Mouse (Mus musculus): ENCODE data around the gene AL732309.1.

Gene AL732309.1

DNA sequence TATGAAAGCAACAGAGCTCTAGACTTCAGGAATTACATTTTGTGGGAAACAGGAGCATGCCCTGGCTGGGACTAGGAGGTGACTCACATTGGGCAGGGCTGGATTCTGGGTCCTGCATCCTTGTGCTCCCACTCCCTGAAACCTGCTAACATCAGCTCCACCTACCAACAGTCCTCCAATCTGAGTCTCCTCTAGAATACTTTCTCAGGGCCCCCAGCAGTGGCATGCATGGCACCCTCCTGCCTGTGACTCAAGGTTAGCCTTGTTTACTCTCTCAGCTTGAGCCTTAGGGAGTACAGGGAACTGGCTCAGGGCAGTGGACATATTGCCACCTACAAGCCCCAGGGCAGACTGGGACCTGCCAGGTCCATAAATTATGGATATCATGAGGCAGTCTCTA lies 8.6 kb downstream of the AL732309.1 start:
- DNase-seq (ENCODE audit: low spot score), result no peak

DNA sequence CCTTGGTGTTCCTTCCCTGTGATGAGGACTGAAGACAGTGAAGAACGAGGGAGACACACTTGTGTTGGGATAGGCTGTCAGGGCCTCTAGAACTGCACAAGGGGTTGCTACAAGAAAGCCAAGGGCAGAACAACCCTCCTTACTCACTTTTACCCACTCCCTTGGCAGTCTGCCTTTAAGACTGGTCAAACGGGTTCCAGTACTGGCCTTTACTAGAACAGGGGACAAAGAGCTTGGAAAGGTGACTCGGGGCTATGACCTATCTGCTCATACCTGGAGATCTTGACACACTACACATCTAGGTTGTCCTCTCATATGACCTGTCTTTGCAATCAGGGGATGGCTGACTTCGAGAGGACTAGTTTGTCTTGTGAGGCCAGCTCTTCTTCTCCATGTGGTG lies 9.1 kb downstream of the AL732309.1 start:
- DNase-seq (ENCODE audit: low spot score), result no peak

DNA sequence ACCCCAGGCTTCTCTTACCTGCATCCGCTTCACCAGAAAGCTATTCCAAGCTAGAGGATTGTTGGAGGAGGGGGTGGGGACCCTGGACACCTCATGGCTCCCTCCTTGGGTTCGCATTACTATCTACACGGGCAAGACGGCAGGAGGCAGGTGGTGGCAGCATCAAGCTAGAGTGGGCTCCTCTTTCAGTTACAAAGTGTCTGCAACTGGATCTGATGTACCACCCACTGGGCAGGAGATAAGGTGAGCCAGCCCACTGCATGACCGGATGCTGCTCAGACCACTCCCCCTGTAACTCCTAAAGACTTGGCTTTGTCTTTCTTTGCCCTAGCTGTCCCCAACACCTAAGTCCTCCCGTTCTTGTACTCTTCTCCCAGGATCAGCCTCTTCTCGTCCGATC lies 10.0 kb downstream of the AL732309.1 start, which contains the start of gene Rnf224:
Gene Rnf224 (minus strand): TSS at position 174 of the 400 bp plus-strand sequence.
- no peak for DNase-seq (ENCODE audit: low spot score)

DNA sequence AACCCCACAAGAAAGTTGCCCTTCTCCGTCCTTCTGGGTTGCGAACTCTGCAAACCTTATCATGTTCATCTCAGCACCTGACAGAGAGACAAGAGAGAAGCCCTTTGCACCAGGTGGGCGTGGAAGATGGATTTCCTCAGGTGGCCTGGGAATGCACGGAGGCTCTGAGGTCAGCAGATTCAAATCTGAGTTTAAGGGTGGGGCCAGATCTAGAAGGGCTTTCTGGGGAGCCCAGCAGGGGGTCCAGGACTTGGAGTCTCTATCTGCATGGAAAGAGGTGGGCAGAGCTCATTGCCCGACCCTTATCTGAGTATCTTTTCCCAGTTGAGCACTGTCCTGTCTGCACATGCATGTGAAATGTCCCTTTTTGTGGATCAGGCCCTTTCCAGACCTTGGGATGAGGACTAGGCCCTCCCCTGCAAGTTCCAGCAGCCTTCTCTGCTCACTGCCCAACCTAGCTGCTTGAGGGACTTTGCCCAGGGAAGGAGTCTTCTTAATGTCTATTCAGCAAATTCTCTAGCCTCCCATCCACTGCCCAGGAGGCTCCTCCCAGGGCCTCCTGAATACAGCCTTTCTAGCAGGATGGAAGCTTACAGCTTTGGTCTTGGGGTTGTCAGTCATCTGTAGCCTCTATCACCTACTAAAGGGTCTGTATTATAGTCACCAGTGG lies 12.0 kb downstream of the AL732309.1 start:
- DNase-seq (ENCODE audit: low spot score), result no peak

DNA sequence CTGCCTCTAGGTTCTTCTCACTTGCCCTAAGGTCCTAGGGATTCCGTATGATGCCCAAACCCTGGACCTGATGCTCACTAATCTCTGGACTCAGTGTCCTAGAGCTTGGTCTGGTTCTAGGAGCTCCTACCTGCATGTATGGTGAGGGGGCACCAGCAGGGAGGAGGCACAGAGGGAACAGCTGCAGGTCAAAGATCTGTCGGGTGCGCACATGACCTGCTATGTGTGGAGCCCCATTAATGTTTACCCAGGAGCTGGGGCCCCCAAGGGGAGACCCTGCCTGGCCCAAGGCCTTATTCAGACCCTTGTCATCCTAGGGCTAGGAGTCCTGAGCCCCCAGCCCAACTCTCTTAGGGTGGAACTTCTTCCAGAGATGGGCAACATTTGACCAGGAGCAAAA lies 12.6 kb downstream of the AL732309.1 start, which contains the start of gene Slc34a3:
Gene Slc34a3 (minus strand): TSS at position 315 of the 400 bp plus-strand sequence.
- no peak for DNase-seq (ENCODE audit: low spot score)

DNA sequence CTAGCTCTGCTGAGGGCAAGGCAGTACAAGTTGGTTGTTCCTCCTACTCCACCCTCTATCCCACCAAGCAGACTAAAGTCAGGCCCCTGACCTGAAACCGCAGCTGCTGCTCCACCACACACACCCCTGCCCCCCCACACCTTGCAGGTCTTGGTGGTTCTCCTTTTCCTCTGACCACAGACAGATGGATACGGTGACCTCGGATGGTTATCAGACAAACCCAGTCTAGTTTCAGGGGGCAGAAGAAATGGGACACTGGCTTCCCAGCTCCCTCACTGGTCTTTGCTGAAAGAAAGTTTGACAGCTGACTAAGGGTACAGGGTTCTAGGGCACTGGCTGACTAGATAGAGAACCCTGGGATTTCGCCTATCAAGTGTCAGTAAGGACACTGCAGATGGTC lies 13.2 kb downstream of the AL732309.1 start:
- DNase-seq (ENCODE audit: low spot score), result no peak

DNA sequence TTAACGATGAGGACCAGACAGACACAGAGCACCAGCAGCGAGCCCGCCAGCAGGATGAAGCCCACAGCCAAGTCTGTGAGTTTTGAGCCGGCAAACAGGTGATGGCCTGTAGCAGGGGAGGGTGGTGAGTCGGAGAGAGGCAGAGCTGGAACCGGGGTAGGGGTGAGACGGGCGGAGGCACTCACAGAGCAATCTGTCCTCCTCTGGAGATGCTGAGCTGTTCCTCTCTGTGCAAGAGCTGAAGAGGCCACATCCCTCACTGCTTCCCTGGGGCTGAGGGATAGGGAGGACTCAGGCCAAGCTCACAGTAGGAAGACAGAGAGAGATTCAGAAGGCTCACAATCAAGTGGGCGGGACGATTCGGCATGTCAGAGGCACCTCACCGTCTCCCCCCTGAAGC lies 15.6 kb downstream of the AL732309.1 start:
- DNase-seq (ENCODE audit: low spot score), result no peak

DNA sequence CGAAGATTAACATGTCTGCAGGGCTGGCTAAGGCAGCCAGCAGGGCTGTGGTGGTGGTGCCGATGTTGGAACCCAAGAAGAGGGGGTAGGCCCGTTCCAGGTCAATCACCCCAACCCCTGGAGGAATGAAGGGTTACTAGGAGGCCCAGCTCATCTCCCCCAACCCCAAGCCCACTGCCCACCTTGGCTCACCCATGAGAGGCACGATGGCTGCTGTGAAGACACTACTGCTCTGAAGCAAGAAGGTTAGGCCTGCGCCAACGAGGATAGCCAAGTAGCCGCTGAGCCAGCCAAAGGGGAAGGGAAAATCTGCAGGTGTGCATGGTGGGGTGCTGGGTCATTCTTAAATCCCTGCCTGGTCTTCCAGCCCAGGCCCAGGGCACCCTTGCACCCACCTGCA lies 16.1 kb downstream of the AL732309.1 start:
- no peak for DNase-seq (ENCODE audit: low spot score)

DNA sequence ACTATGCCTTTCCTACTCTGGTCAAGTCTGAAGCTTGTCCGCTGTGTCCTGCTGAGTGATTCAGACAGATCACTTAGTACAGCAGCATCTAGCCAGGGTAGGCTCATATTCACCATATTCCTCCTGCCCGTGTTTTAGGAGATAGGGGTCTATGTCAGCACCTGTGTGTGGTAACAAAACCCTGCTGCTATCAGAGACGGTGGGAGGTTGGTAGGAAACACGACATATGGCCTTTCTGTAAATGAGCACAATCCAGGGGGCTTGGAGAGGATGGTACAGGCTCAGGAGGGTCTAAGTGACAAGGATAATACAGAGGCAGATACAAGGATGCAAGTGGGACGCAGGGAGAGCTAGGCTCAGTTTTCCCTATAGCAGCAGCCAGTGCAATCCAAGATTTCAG lies 17.1 kb downstream of the AL732309.1 start:
- no peak for DNase-seq (ENCODE audit: low spot score)

DNA sequence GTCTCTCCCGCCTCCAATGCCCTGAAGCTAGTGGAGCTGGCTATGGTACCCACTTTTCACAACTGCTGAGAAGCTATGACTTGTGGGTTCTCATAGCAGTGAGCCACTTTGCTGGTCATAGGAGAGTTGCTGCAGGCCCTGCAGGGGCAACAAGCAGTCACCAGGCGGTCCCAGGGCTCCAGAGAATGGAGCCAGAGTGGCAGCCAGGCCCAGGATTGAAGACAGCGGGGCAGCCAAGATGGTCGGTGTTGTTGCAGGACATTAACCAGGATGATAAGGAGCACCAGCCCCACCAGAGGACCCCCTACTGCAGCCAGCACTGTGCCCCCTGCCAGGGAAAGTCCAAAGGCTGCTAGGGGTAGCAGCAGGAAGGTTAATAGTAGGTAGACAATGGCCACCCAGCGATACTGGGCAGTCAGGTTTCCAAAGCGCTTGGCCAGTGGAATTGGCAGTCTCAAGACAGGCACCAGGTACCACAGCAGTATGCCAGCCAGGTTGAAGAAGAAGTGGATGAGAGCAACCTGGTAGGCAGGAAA lies 17.6 kb downstream of the AL732309.1 start:
- DNase-seq (ENCODE audit: low spot score), result no peak

DNA sequence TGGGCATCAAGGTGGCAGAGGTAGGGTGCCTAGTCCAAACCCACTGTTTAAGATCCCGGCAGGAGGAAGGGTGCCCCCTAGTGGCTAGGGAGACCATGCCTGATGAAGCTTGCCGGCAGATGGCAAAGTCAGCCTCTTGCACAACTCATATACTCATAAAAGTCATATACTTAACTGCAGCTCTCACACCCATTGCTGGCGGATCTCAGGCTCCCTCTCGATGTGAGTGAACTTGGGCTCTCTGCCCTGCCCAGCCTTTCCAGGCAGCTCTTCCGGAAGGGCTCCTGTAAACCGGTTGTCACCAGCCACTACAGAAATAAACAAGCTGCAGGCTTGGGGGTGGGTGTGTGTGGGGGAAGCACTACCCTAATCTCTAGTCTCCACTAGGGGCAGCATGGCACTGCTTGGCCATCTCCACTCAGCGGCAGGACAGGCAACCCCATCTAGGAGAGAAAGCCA lies 18.2 kb downstream of the AL732309.1 start:
- peak; percentile 89 for DNase-seq (ENCODE audit: low spot score)

DNA sequence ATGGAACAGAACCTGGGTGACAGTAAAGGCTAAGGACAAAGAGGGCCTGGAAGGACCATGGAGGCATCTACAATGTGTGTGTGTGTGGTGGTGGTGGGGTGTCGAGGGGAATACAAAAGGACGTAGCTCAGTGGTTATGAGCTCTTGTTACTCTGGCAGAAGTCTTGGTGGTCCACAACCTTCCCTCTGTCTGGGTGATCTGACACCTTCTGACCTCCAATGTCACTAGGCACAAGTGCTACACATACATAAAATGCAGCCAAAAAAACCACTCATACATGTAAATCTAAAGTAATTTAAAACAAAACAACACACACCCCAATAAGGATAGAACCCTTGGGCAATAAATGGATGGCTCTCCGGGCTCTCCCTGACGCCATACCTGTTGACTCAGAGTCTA lies 19.3 kb downstream of the AL732309.1 start:
- no peak for DNase-seq (ENCODE audit: low spot score)

DNA sequence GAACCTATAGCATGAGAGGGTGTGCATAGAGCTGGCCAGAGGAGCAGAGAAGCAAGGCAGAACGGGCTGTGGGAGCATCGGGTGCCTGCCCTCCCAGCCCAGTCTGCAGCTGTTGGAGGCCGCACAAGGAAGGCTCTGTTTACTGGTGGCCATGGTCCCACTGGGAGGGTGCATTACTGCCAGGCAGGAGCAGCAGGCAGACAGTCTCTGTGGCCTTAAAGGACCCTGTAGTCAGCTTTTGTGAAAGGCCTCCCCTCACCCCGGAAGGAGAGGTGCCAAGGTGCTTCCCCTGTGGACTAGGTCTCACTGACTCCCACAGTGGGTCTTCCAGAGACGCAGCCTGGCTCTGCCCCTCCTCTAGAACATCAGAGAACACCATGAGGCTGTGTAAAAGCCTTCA lies 19.8 kb downstream of the AL732309.1 start:
- DNase-seq (ENCODE audit: low spot score), result no peak

DNA sequence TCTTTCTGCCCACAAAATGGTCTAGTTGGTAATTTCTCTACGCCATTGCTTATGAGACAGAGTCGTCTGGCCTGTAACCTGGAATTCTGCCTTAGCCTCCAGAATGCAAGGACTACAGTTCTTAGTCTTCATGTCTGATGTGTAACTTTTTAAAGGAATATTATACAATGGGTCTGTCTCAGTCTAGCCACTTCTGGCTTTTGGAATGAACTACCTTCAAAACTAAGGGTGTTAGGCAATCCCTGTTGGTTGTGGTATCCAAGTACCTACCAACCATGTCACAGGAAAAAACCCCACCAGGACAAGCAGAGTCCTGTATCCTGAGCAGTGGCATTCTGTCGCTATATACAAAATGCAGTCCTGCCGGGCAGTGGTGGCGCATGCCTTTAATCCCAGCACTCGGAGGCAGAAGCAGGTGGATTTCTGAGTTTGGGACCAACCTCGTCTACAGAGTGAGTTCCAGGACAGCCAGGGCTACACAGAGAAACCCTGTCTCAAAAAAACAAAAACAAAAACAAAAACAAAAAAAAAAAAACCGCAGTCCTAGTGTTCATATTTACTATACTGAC lies 20.8 kb downstream of the AL732309.1 start:
- no peak for DNase-seq (ENCODE audit: low spot score)

DNA sequence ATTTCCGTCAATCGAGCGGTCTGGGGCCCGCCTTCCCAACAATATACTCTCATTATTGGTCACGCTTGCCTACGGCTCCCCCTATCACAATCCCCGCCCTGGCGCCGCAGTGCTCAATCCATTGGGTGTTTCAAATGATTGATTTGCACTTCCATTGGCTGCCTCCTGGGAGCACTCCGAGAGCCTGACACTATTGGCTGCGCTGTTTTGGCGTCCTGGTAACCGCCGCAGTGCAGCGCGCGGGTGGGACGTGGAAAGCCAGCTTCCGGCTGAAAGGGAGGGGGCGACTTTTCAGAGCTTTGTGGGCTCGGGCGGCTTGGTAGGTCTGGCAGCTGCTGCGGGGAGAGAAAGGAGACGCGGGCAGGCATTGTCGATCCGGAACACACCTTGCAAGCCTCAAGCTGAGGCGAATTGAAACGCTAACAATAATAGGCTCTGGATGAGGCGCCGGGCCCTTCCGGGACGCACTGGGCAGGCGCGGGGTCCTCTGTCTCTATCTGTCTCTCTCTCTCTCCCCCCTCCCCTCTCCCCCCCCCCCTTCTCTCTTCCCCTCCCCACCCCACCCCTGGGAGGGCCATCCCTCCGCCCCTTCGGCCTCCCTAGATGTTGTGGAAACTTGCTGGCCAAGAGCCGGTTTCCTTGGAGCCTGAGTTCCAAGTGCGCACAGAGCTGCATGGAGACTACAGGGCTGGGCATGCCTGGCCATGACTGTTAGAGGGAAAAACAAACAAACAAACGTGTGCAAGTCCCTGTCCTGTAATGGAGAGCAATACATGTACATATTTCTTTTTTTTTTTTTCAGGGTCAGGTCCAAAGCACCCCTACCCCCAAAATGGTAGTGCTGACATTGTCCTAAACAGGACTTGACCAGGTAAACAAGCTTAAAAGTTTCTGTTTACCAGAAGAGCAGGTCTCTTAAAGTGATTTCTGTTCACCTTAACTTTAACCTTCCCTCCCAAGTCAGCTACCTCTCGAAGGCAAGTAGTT lies 21.6 kb downstream of the AL732309.1 start:
- DNase-seq (ENCODE audit: low spot score), result peak; percentile 99

DNA sequence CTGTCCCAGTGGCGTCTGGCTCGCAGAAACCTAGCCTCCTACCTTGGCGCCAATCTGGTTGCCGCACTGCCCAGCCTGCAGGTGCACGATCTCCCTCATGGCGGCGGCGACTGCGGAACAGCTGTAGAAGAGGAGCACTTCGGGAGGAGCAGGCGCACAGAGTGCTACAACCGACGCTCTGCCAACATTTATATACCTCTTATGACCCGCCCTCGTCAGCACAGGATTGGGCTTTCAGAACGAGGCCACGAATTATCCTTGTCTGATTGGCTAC lies 22.2 kb downstream of the AL732309.1 start, which contains the start of gene Tubb4b:
Gene Tubb4b (minus strand): TSS at position 211 of the 274 bp plus-strand sequence.
- DNase-seq (ENCODE audit: low spot score), result no peak

DNA sequence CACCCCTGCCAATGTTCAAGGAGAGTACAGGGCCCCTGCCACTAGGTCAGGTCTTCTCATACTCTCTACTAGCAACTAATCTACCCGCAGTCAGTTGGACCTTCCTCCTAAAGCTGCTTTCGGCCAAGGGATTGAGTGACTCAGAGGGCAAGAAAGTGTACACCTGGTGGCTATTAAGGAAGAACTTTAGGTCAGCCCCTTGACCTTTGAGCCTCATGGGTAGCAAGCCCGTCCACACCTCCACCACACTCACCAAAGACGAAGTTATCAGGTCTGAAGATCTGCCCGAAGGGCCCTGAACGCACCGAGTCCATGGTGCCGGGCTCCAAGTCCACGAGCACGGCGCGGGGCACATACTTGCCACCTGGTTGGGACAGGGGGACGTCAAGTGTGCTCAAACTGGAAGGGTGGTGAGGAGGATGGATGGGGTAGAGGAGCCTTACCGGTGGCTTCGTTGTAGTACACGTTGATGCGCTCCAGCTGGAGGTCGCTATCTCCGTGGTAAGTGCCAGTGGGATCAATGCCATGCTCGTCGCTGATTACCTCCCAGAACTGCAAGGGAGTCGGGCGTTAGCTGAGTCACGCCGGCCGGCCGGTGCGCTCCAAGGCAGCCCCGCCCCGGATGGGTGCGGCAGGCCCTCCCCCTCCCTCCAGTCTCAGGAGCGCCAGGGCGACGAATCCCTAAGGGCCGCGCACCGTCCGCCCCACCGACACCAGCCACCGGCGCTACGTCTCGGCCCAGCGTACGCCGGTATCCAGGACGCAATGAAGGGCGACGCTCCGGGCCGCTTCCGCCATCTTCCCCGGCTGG lies 22.8 kb downstream of the AL732309.1 start:
- DNase-seq (ENCODE audit: low spot score), result no peak

DNA sequence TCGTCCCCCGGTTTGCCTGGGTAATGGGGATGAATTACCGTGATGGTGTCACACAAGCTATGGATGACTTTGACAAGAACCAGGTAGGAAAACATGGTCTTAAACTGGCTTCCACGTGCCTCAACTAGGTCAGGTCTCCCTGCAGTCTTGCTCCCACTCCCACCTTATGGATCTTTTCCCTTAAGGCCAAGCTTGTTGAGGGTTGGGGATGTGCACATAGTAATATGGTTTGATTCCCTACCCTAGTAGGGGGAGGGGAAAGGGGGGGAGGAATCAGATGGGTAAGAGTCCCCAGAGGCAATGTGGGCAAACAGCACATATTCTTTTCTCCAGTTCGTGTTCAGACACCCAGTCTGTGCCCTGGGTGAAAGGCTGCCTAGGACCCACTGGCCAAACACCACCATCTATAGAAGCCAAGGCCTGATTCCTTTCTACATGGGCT lies 25.3 kb downstream of the AL732309.1 start:
- DNase-seq (ENCODE audit: low spot score), result no peak

DNA sequence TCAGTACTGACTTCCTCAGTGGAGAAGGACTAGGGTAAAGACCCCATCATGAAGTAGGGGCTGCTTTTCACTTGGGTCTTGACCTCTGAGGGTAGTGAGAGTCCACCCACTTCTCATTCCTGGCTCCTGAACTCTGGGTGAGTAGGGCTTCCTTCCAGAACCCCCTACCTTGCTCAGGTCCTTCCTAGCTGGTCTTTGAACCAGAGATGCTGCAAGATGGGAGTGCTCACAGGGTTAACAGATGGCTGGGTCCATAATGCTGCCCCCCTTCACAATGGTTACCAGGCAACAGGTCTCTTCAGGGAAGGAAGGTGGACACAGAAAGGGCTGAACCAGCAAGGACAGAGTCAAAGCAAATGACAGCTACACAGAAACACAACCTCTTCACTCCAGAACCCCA lies 28.2 kb downstream of the AL732309.1 start, which contains the start of gene Fam166a:
Gene Fam166a (plus strand): TSS at position 301 of the 400 bp plus-strand sequence.
- DNase-seq (ENCODE audit: low spot score), result no peak

DNA sequence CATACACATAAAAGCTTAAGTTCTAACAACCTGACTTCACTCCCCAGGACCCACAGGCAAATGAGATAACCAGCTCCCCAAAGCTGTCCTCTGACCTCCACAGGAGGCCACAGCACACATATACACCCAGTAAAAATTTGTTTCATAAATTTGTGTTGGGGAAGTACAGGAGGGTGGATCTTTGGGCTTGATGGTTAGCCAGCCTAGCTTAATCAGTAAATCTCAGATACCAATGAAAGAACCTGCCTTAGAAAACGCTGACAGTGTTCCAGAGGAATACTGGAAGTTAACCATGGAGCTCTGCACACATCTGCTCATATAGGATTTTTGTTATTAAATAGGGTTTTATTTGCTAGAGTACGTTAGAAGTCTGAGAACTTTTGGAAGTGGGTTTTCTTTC lies 29.0 kb downstream of the AL732309.1 start:
- DNase-seq (ENCODE audit: low spot score), result no peak

DNA sequence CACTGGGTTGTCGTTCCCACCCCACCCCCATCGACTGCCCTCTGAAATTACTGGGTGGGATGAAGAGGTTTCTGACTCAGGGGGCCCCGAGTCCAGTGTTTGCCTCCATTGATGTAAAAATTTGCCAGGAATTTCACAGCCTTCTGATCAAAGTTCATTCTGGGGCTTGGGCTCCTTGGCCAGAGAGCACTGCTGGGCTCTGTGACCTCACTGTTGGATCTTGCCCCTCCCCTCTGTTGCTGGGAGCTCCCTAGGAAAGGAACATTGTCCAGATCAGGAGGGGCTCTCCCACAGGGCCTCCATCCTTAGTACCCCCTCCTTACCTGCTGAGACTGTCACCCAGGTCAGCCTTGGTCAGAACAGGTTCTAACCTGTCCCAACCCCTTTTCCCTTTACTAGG lies 32.2 kb downstream of the AL732309.1 start, which contains the start of gene Stpg3:
Gene Stpg3 (minus strand): TSS at position 194 of the 400 bp plus-strand sequence.
- no peak for DNase-seq (ENCODE audit: low spot score)
